Mouse (Mus musculus): ENCODE measurements at regions not wholly inside any gene's neighbourhood (a gene's known extent, or its start where the extent isn't known, plus 50 kb on each side); places are given as distances from the start of the nearest gene placed in this dataset.
A peak's percentile ranks its signal among the peaks of the same experiment; 100 is the strongest.

- no peak for DNase-seq (ENCODE audit: low spot score in 2 of 2)
These were observed 321.5 kb downstream of the Cxcl12 start for GRCm38 (mm10) chr6:117489761-117490396.

- DNase-seq (ENCODE audit: low spot score in 2 of 2): no peak
These were observed 326.6 kb downstream of the Cxcl12 start for GRCm38 (mm10) chr6:117494971-117495370.

GRCm38 (mm10) chr6:117497337-117497736 lies 329.0 kb downstream of the Cxcl12 start:
- DNase-seq (ENCODE audit: low spot score in 2 of 2): peak in 1 of 2 experiments; percentile 9

GRCm38 (mm10) chr6:117497904-117498303 lies 329.6 kb downstream of the Cxcl12 start:
- DNase-seq (ENCODE audit: low spot score in 2 of 2): no peak

- no peak for DNase-seq (ENCODE audit: low spot score in 2 of 2)
These were observed 334.0 kb downstream of the Cxcl12 start for GRCm38 (mm10) chr6:117502346-117502745.

- no peak for DNase-seq (ENCODE audit: low spot score in 2 of 2)
These were observed 336.2 kb upstream of the Zfp637 start for GRCm38 (mm10) chr6:117504771-117505170.

GRCm38 (mm10) chr6:117505431-117505830 lies 335.5 kb upstream of the Zfp637 start:
- no peak for DNase-seq (ENCODE audit: low spot score in 2 of 2)

- DNase-seq (ENCODE audit: low spot score in 2 of 2): no peak
These were observed 334.4 kb upstream of the Zfp637 start for GRCm38 (mm10) chr6:117506619-117507018.

- DNase-seq (ENCODE audit: low spot score in 2 of 2): no peak
These were observed 332.1 kb upstream of the Zfp637 start for GRCm38 (mm10) chr6:117508860-117509259.

GRCm38 (mm10) chr6:117510026-117510425 lies 331.0 kb upstream of the Zfp637 start:
- no peak for DNase-seq (ENCODE audit: low spot score in 2 of 2)

- DNase-seq (ENCODE audit: low spot score in 2 of 2): no peak
These were observed 326.1 kb upstream of the Zfp637 start for GRCm38 (mm10) chr6:117514831-117515230.

GRCm38 (mm10) chr6:117516906-117517305 lies 324.1 kb upstream of the Zfp637 start:
- DNase-seq (ENCODE audit: low spot score in 2 of 2): no peak

- DNase-seq (ENCODE audit: low spot score in 2 of 2): no peak
These were observed 322.0 kb upstream of the Zfp637 start for GRCm38 (mm10) chr6:117518939-117519338.

- DNase-seq (ENCODE audit: low spot score in 2 of 2): no peak
These were observed 321.5 kb upstream of the Zfp637 start for GRCm38 (mm10) chr6:117519466-117519865.

- DNase-seq (ENCODE audit: low spot score in 2 of 2): no peak
These were observed 314.6 kb upstream of the Zfp637 start for GRCm38 (mm10) chr6:117526161-117526935.

- DNase-seq (ENCODE audit: low spot score in 2 of 2): no peak
These were observed 313.5 kb upstream of the Zfp637 start for GRCm38 (mm10) chr6:117527526-117527925.

- no peak for DNase-seq (ENCODE audit: low spot score in 2 of 2)
These were observed 306.8 kb upstream of the Zfp637 start for GRCm38 (mm10) chr6:117534149-117534548.

GRCm38 (mm10) chr6:117534991-117535390 lies 306.0 kb upstream of the Zfp637 start:
- DNase-seq (ENCODE audit: low spot score in 2 of 2): no peak

- no peak for DNase-seq (ENCODE audit: low spot score in 2 of 2)
These were observed 304.9 kb upstream of the Zfp637 start for GRCm38 (mm10) chr6:117536084-117536483.

- no peak for DNase-seq (ENCODE audit: low spot score in 2 of 2)
These were observed 298.5 kb upstream of the Zfp637 start for GRCm38 (mm10) chr6:117542431-117542830.

GRCm38 (mm10) chr6:117544276-117545196 lies 296.4 kb upstream of the Zfp637 start:
- no peak for DNase-seq (ENCODE audit: low spot score in 2 of 2)

- DNase-seq (ENCODE audit: low spot score in 2 of 2): no peak
These were observed 290.1 kb upstream of the Zfp637 start for GRCm38 (mm10) chr6:117550930-117551329.

Data from adrenal gland, postnatal 4 days (tissue).